Mouse (Mus musculus) olfactory bulb, adult 2 months (tissue): ENCODE results near the gene Hexim1.

Source experiments
- CTCF ChIP-seq: fragments of 200-500 bp; IDR thresholded peaks from 2 replicates; pipeline ENCODE4 v1.5.1; 2012; ENCODE audit warnings: low read depth, mild to moderate bottlenecking, low read length, moderate library complexity; ENCODE audit not compliant: insufficient read depth
- POLR2A ChIP-seq: fragments of 200-500 bp; IDR thresholded peaks from 2 replicates; pipeline ENCODE4 v1.6.1; 2012; ENCODE audit warnings: mild to moderate bottlenecking, low read depth, low read length, moderate library complexity; ENCODE audit not compliant: insufficient read depth

GRCm38 (mm10) chr11:103140763-103141100 is 24.7 kb downstream of the Hexim1 start:
- TF ChIP-seq POLR2A (no peak), CTCF (no peak)
